Mouse (Mus musculus): ENCODE results near the gene Tcn2.
A peak's percentile ranks its signal among the peaks of the same experiment; 100 is the strongest.
"Not testable (repeated sequence)": the region's sequence is repeated elsewhere in the genome, so short reads cannot be mapped to it uniquely, and the experiment has no call there.

The Tcn2 gene

GRCm38 (mm10) chr11:3925916-3926315 lies 6.0 kb downstream of the Tcn2 start:
- DNase-seq, result no peak

- DNase-seq, result no peak
Measured at GRCm38 (mm10) chr11:3922731-3923130, 9.2 kb downstream of the Tcn2 start.

GRCm38 (mm10) chr11:3922115-3922514 lies 9.8 kb downstream of the Tcn2 start:
- no peak for DNase-seq

- DNase-seq, result peak; percentile 50
Measured at GRCm38 (mm10) chr11:3921281-3921850, 10.6 kb downstream of the Tcn2 start.

GRCm38 (mm10) chr11:3920476-3920875 lies 11.5 kb downstream of the Tcn2 start:
- DNase-seq, result no peak

- DNase-seq, result peak; percentile 48
Measured at GRCm38 (mm10) chr11:3918738-3919137, 13.2 kb downstream of the Tcn2 start.

GRCm38 (mm10) chr11:3914109-3914840 lies 17.7 kb downstream of the Tcn2 start, which contains the start of gene Slc35e4:
Gene Slc35e4 (minus strand): TSS chr11:3914664.
- peak; percentile 83 for DNase-seq

GRCm38 (mm10) chr11:3913316-3914108 lies 18.4 kb downstream of the Tcn2 start:
- peak; percentile 94 for DNase-seq

- no peak for DNase-seq
Measured at GRCm38 (mm10) chr11:3912875-3913271, 19.1 kb downstream of the Tcn2 start.

GRCm38 (mm10) chr11:3912100-3912874 lies 19.7 kb downstream of the Tcn2 start:
- no peak for DNase-seq

GRCm38 (mm10) chr11:3911440-3911839 lies 20.5 kb downstream of the Tcn2 start:
- not testable (repeated sequence) for DNase-seq

- DNase-seq, result peak; percentile 44
Measured at GRCm38 (mm10) chr11:3910513-3911310, 21.2 kb downstream of the Tcn2 start.

GRCm38 (mm10) chr11:3909236-3909635 lies 22.7 kb downstream of the Tcn2 start:
- DNase-seq, result no peak

GRCm38 (mm10) chr11:3905446-3905845 lies 26.5 kb downstream of the Tcn2 start:
- no peak for DNase-seq

- no peak for DNase-seq
Measured at GRCm38 (mm10) chr11:3904673-3905072, 27.3 kb downstream of the Tcn2 start.

- peak; percentile 97 for DNase-seq
Measured at GRCm38 (mm10) chr11:3903046-3903445, 28.9 kb downstream of the Tcn2 start.

- no peak for DNase-seq
Measured at GRCm38 (mm10) chr11:3902516-3902915, 29.4 kb downstream of the Tcn2 start.

GRCm38 (mm10) chr11:3900296-3900695 lies 31.7 kb downstream of the Tcn2 start:
- DNase-seq, result no peak

GRCm38 (mm10) chr11:3895933-3896332 lies 36.0 kb downstream of the Tcn2 start:
- peak; percentile 58 for DNase-seq

- peak; percentile 76 for DNase-seq
Measured at GRCm38 (mm10) chr11:3895458-3895857, 36.5 kb downstream of the Tcn2 start.

GRCm38 (mm10) chr11:3894406-3895281 lies 37.3 kb downstream of the Tcn2 start, which contains the start of the genes 4921536K21Rik and Dusp18:
Gene 4921536K21Rik (minus strand): TSS chr11:3895098.
Gene Dusp18 (plus strand): TSS chr11:3895240.
- peak; percentile 96 for DNase-seq

All from kidney, adult 9 months (tissue).